Mouse (Mus musculus) myocyte (in vitro differentiated cells): ENCODE results near the gene Upb1.

ENCODE experiments used
- CEBPB ChIP-seq: IDR thresholded peaks from 2 replicates; pipeline ENCODE4 v1.6.1; 2011; ENCODE audit warnings: mild to moderate bottlenecking, moderate library complexity; ENCODE audit not compliant: poor library complexity, insufficient read depth, severe bottlenecking
- E2F4 ChIP-seq: IDR thresholded peaks from one replicate; pipeline ENCODE4 v1.6.1; 2011; ENCODE audit warnings: mild to moderate bottlenecking, control low read depth, moderate library complexity; ENCODE audit not compliant: insufficient read depth
- MAX ChIP-seq: IDR thresholded peaks from one replicate; pipeline ENCODE4 v1.6.1; 2011; ENCODE audit warnings: low read depth, mild to moderate bottlenecking, control low read depth
- MYOD1 ChIP-seq, 3 experiments: IDR thresholded peaks; one replicate each; pipeline ENCODE4 v1.6.1; 2011; ENCODE audit warnings: control low read depth in 2 of 3, low read depth in 2 of 3, mild to moderate bottlenecking in 2 of 3, moderate library complexity in 1 of 3; ENCODE audit not compliant: insufficient read length in 2 of 3, control insufficient read depth in 1 of 3
- MYOG ChIP-seq, 3 experiments: IDR thresholded peaks; one replicate each; pipeline ENCODE4 v1.6.1; 2011; ENCODE audit warnings: control low read depth in 2 of 3, low read depth in 2 of 3, mild to moderate bottlenecking in 2 of 3; ENCODE audit not compliant: insufficient read length in 2 of 3, control insufficient read depth in 1 of 3, insufficient read depth in 1 of 3
- POLR2A ChIP-seq: IDR thresholded peaks from one replicate; pipeline ENCODE4 v1.6.1; 2011; ENCODE audit warnings: low read depth, mild to moderate bottlenecking, control low read depth, moderate library complexity; ENCODE audit not compliant: insufficient read length
- POLR2AphosphoS2 ChIP-seq: IDR thresholded peaks from one replicate; pipeline ENCODE4 v1.6.1; 2011; ENCODE audit warnings: low read depth, control low read depth; ENCODE audit not compliant: insufficient read length
- SRF ChIP-seq: IDR thresholded peaks from one replicate; pipeline ENCODE4 v1.6.1; 2011; ENCODE audit warnings: low read depth; ENCODE audit not compliant: control insufficient read depth, insufficient read length
- TCF12 ChIP-seq: IDR thresholded peaks from one replicate; pipeline ENCODE4 v1.6.1; 2011; ENCODE audit warnings: mild to moderate bottlenecking, control low read depth; ENCODE audit not compliant: poor library complexity, insufficient read depth, severe bottlenecking
- TCF3 ChIP-seq: IDR thresholded peaks from one replicate; pipeline ENCODE4 v1.6.1; 2011; ENCODE audit warnings: low read depth, control low read depth; ENCODE audit not compliant: insufficient read length
- USF1 ChIP-seq: IDR thresholded peaks from one replicate; pipeline ENCODE4 v1.6.1; 2011; ENCODE audit warnings: low read depth, mild to moderate bottlenecking, control low read depth, moderate library complexity

- no peak for TF ChIP-seq MAX
- no peak for TF ChIP-seq TCF12
- no peak for TF ChIP-seq E2F4
- no peak for TF ChIP-seq POLR2A
- TF ChIP-seq CEBPB: no peak
- peak in 1 of 3 experiments; percentile 15 for TF ChIP-seq MYOD1 (IDR thresholded peaks at IDR 0.05; ENCODE audit: control insufficient read depth in 1 of 3, insufficient read length in 2 of 3, low read depth in 2 of 3)
- TF ChIP-seq POLR2AphosphoS2: no peak
- no peak for TF ChIP-seq USF1
- TF ChIP-seq SRF: no peak
- TF ChIP-seq TCF3: no peak
- TF ChIP-seq MYOG (IDR thresholded peaks at IDR 0.05; ENCODE audit: control insufficient read depth in 1 of 3, insufficient read depth in 1 of 3, insufficient read length in 2 of 3, low read depth in 2 of 3): peak in 1 of 3 experiments; percentile 74
Observed at GRCm38 (mm10) chr10:75418747-75419146, 17.8 kb downstream of the Upb1 start.
